In genomic region chr3:103852565-103853299, GRCm38 (mm10) we compare ENCODE assay signal across 7 mouse cellular contexts. TPM values are rescaled to one million over a fixed set of nuclear protein-coding genes. Genes with fewer than 3 reads are reported as not detected.
DNase-seq lines count a peak whose midpoint lies in the region; ATAC-seq and TF ChIP-seq lines count a peak whose summit lies in the region.

No protein-coding gene starts in this region.

- H3K36me3 ChIP-seq in midbrain, postnatal 0 days (ENCODE audit: insufficient read depth, low read length) = no peaks in the 10 kb centered on the region
- no peaks in the 10 kb centered on the region for H3K36me3 ChIP-seq in midbrain, embryonic 13.5 days

- no peaks in the 10 kb centered on the region for H3K27me3 ChIP-seq in midbrain, postnatal 0 days (ENCODE audit: insufficient read depth, low read length)
- H3K27me3 ChIP-seq in midbrain, embryonic 13.5 days = no peaks in the 10 kb centered on the region

- DNase-seq in midbrain, postnatal 0 days (ENCODE audit: low spot score) = peak; percentile 59
- DNase-seq in cerebellum, adult 9-11 months = peak; percentile 87
- peak; percentile 85 for DNase-seq in kidney, adult 9 months
- DNase-seq in thymus, postnatal 14 days = peak; percentile 92

- H3K9me3 ChIP-seq in midbrain, postnatal 0 days (ENCODE audit: low read length) = no peaks in the 10 kb centered on the region
- H3K9me3 ChIP-seq in midbrain, embryonic 13.5 days = no peaks in the 10 kb centered on the region

- H3K9ac ChIP-seq in midbrain, postnatal 0 days (replicated peaks; ENCODE audit: low read length, poor library complexity, severe bottlenecking) = no peak overlapping the region
- no peak overlapping the region for H3K9ac ChIP-seq in midbrain, embryonic 13.5 days (replicated peaks)

- WGBS in midbrain, postnatal 0 days = 53% methylated on average over 3 of the region's 3 CpGs
- 76% methylated on average over 3 of the region's 3 CpGs for WGBS in midbrain, embryonic 13.5 days

- no peak overlapping the region for H3K4me2 ChIP-seq in midbrain, postnatal 0 days (ENCODE audit: low read depth, low read length, poor library complexity, severe bottlenecking)
- H3K4me2 ChIP-seq in midbrain, embryonic 13.5 days (replicated peaks) = no peak overlapping the region

- no peaks in the 10 kb centered on the region for H3K4me1 ChIP-seq in midbrain, postnatal 0 days (ENCODE audit: insufficient read depth, low read length)
- H3K4me1 ChIP-seq in midbrain, embryonic 13.5 days (replicated peaks) = no peaks in the 10 kb centered on the region

- TF ChIP-seq CTCF in midbrain, postnatal 0 days (IDR thresholded peaks at IDR 0.05) = peak; percentile 60

- no peak overlapping the region for H3K4me3 ChIP-seq in midbrain, postnatal 0 days (ENCODE audit: low read depth, low read length)
- H3K4me3 ChIP-seq in midbrain, embryonic 13.5 days (replicated peaks) = no peak overlapping the region

- no peak overlapping the region for H3K27ac ChIP-seq in midbrain, postnatal 0 days (ENCODE audit: low read depth, low read length)
- H3K27ac ChIP-seq in midbrain, embryonic 13.5 days = no peak overlapping the region

- no peak for ATAC-seq in midbrain, postnatal 0 days (ENCODE audit: low FRiP score)
- ATAC-seq in midbrain, embryonic 13.5 days = no peak
- ATAC-seq in activated CD4-positive, CD25-positive, alpha-beta regulatory T cell, adult 4 months = peak; percentile 49
- peak; percentile 86 for ATAC-seq in megakaryocyte-erythroid progenitor cell, adult 5-6 weeks (replicated peaks; ENCODE audit: low FRiP score, low TSS enrichment, poor library complexity, severe bottlenecking)

RNA-seq across cellular contexts. Expression of gene Ptpn22, which starts 6.9 kb away (rescaled TPM):
- 0.09 TPM in 1 of 2 replicates, not detected in the other for total RNA-seq in midbrain, postnatal 0 days (2014; rRNA removed)
- 0.43 and 0.64 TPM in 2 replicates for polyA plus RNA-seq in midbrain, postnatal 0 days (2015; fragmentation: Nextera tagmentation; extraction: Ambion mirVana)
- 0.24 and 0.49 TPM in 2 replicates for polyA plus RNA-seq in midbrain, embryonic 13.5 days (2015; fragmentation: Nextera tagmentation; extraction: Ambion mirVana)
- polyA plus RNA-seq in activated CD4-positive, CD25-positive, alpha-beta regulatory T cell, adult 4 months (2017; shearing (Covaris generic)) = 100 to 1,000 TPM; 302 to 352 TPM
- total RNA-seq in megakaryocyte-erythroid progenitor cell, adult 5-6 weeks (2014; fragmentation: Nextera tagmentation) = 6.7 and 15.5 TPM in 2 replicates
- 14.0 and 19.4 TPM in 2 replicates for total RNA-seq in megakaryocyte-erythroid progenitor cell, adult 5-6 weeks (2017)

RNA-seq across cellular contexts. Expression of gene Bcl2l15, which starts 20.3 kb away (rescaled TPM):
- total RNA-seq in midbrain, postnatal 0 days (2014; rRNA removed) = 2.5 TPM in 1 of 2 replicates, not detected in the other
- 0.17 TPM in 1 of 2 replicates, not detected in the other for polyA plus RNA-seq in midbrain, postnatal 0 days (2015; fragmentation: Nextera tagmentation; extraction: Ambion mirVana)
- polyA plus RNA-seq in midbrain, embryonic 13.5 days (2015; fragmentation: Nextera tagmentation; extraction: Ambion mirVana) = 0.08 and 0.63 TPM in 2 replicates
- polyA plus RNA-seq in activated CD4-positive, CD25-positive, alpha-beta regulatory T cell, adult 4 months (2017; shearing (Covaris generic)) = 1 to 10 TPM; 3.1 to 7.9 TPM
- 6.4 and 10.1 TPM in 2 replicates for total RNA-seq in megakaryocyte-erythroid progenitor cell, adult 5-6 weeks (2014; fragmentation: Nextera tagmentation)
- total RNA-seq in megakaryocyte-erythroid progenitor cell, adult 5-6 weeks (2017) = 4.0 and 9.3 TPM in 2 replicates

RNA-seq across cellular contexts. Expression of gene Gm43064, which starts 43.4 kb away (rescaled TPM):
- 0.47 and 3.2 TPM in 2 replicates for total RNA-seq in midbrain, postnatal 0 days (2014; rRNA removed)
- polyA plus RNA-seq in midbrain, postnatal 0 days (2015; fragmentation: Nextera tagmentation; extraction: Ambion mirVana) = 0.09 and 0.35 TPM in 2 replicates
- polyA plus RNA-seq in midbrain, embryonic 13.5 days (2015; fragmentation: Nextera tagmentation; extraction: Ambion mirVana) = 0.46 TPM in 1 of 2 replicates, not detected in the other
- under 1 TPM in 1 of 2 experiments, not detected in 1; 0.36 TPM for polyA plus RNA-seq in activated CD4-positive, CD25-positive, alpha-beta regulatory T cell, adult 4 months (2017; shearing (Covaris generic))
- not detected in 2 replicates for total RNA-seq in megakaryocyte-erythroid progenitor cell, adult 5-6 weeks (2014; fragmentation: Nextera tagmentation)
- total RNA-seq in megakaryocyte-erythroid progenitor cell, adult 5-6 weeks (2017) = not detected in 2 replicates

RNA-seq across cellular contexts. Expression of gene Ap4b1, which starts 43.4 kb away (rescaled TPM):
- 27.9 and 28.2 TPM in 2 replicates for total RNA-seq in midbrain, postnatal 0 days (2014; rRNA removed)
- 16.2 and 18.2 TPM in 2 replicates for polyA plus RNA-seq in midbrain, postnatal 0 days (2015; fragmentation: Nextera tagmentation; extraction: Ambion mirVana)
- 24.1 and 25.0 TPM in 2 replicates for polyA plus RNA-seq in midbrain, embryonic 13.5 days (2015; fragmentation: Nextera tagmentation; extraction: Ambion mirVana)
- 10 to 100 TPM; 10.8 to 18.3 TPM for polyA plus RNA-seq in activated CD4-positive, CD25-positive, alpha-beta regulatory T cell, adult 4 months (2017; shearing (Covaris generic))
- 14.9 and 22.2 TPM in 2 replicates for total RNA-seq in megakaryocyte-erythroid progenitor cell, adult 5-6 weeks (2014; fragmentation: Nextera tagmentation)
- total RNA-seq in megakaryocyte-erythroid progenitor cell, adult 5-6 weeks (2017) = 14.6 and 28.8 TPM in 2 replicates

RNA-seq across cellular contexts. Expression of gene Dclre1b, which starts 43.5 kb away (rescaled TPM):
- total RNA-seq in midbrain, postnatal 0 days (2014; rRNA removed) = 4.3 and 6.9 TPM in 2 replicates
- polyA plus RNA-seq in midbrain, postnatal 0 days (2015; fragmentation: Nextera tagmentation; extraction: Ambion mirVana) = 16.2 and 17.5 TPM in 2 replicates
- polyA plus RNA-seq in midbrain, embryonic 13.5 days (2015; fragmentation: Nextera tagmentation; extraction: Ambion mirVana) = 23.7 and 30.0 TPM in 2 replicates
- polyA plus RNA-seq in activated CD4-positive, CD25-positive, alpha-beta regulatory T cell, adult 4 months (2017; shearing (Covaris generic)) = 10 to 100 TPM; 18.4 to 30.4 TPM
- 17.9 and 25.4 TPM in 2 replicates for total RNA-seq in megakaryocyte-erythroid progenitor cell, adult 5-6 weeks (2014; fragmentation: Nextera tagmentation)
- 8.3 and 9.8 TPM in 2 replicates for total RNA-seq in megakaryocyte-erythroid progenitor cell, adult 5-6 weeks (2017)

Comparison
In these comparisons a context has a peak if more than half of its experiments do, and no peak if none do; other contexts are left out.
1. ATAC-seq: peak in activated CD4-positive, CD25-positive, alpha-beta regulatory T cell, adult 4 months (single experiment) and megakaryocyte-erythroid progenitor cell, adult 5-6 weeks (single experiment); none in midbrain, postnatal 0 days (single experiment) and midbrain, embryonic 13.5 days (single experiment).
2. RNA of gene Ptpn22, which starts 6.9 kb away (polyA plus RNA-seq): 302 to 352 TPM in activated CD4-positive, CD25-positive, alpha-beta regulatory T cell, adult 4 months; 0.43 to 0.64 TPM in midbrain, postnatal 0 days and 0.24 to 0.49 TPM in midbrain, embryonic 13.5 days; every median in the first group is over 100 times any median in the second.
3. Peak in every context shown above with its lines, with median percentiles within 50 percentile points of each other: DNase-seq.